Mouse (Mus musculus): ENCODE measurements at regions not wholly inside any gene's neighbourhood (a gene's known extent, or its start where the extent isn't known, plus 50 kb on each side); places are given as distances from the start of the nearest gene placed in this dataset.
"Not testable (repeated sequence)": the region's sequence is repeated elsewhere in the genome, so short reads cannot be mapped to it uniquely, and the experiment has no call there.

DNA sequence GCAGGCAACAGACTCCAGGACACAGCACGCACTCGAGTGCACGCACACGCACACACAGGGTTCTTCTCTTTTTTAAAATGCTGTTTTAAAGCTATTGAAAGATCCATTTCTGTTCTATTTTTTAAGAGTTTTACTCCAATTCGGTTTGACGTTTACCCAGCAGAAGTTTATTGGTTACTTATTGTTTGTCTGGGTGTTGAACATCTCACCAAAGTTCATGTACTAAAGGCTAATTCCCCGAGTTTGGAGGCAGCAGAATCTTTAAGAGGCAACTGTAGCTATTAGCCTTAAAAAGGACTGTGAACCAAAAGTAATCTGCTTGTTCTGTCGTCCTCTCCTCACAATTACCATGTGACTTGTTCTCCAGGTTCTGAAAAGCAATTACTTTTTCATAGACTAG is 263.0 kb upstream of the Nfia start:
- no peak for DNase-seq (ENCODE audit: low spot score in 2 of 2)

DNA sequence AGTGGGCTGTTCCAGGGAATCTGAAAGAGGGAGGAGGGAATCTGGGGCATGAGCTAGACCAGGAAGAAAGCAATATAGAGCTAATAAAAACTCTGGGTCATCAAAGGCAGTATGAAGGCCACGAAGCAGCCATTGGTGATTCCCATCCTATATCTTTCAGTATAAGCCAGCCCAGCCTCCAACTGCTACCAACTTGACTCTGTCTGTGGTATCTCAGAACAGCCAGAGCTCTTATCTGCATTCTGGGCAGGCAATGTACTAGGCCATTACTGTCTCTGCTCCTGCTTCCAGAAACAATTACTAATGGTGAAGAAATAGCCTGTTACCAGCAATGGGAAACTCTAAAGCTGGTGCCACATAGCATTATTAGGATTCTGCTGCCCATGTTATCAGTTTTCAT is 266.8 kb upstream of the Nfia start:
- DNase-seq (ENCODE audit: low spot score in 2 of 2) = no peak

DNA sequence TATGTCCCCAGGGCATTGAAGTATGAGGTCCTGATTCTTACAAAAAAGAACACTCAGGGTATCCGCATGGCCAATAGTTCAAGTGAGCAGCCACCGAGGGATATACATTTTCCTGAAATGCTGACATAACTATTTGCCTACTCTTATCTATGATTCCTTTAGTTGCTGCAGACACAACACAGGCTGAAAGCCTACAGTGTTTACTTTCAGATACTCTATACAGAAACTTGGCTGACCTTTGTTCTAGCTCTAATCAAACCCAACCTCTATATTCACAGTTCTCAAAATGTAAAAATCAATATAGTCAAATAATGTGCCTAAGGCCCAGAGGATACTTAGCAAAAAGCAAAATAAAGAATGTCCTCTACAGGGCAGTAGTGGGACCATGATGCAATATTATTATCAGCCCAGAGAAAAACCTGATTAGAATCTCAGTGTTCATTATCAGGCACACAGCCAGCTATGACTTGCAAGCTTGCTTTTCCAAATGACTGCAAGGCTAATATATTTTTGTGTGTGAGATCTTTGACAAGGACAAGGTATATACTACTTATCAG is 281.2 kb upstream of the Nfia start:
- DNase-seq (ENCODE audit: low spot score in 2 of 2) = no peak

DNA sequence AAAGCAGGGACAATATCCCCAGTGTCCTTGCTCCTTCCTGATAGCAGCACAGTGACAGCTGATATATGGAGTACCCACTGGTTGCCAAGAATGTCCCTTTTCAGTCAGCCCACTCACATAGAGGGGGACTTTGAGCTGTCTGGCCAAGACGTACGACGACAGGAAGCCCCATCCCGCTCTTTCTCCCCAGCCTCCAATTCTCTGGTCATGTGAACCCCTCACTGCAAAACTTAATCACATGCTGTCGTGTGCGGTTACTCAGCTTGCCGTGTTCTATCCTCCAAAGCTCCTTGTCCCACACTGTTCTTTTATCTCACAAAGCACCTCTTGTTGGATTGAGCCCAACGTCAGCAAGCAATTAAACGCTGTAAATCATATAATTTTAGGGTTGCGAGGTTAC is 286.2 kb upstream of the Nfia start:
- no peak for DNase-seq (ENCODE audit: low spot score in 2 of 2)

DNA sequence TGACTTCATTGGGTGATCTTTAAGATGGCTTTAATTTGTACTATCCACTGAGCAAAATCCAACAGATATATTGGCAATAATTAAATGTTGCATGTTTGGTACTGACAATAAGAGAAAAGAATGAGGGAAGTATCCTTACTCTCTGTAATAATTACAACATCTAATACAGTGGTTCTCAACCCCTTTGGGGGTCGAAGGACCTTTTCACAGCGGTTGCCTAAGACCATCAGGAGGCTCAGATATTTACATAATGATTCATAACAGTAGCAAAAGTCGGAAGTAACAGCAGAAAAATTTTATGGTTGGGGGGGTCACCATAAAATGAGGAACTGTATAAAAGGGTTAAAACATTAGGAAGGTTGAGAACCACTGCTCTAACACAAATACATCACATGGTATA is 287.3 kb upstream of the Nfia start:
- DNase-seq (ENCODE audit: low spot score in 2 of 2) = no peak

DNA sequence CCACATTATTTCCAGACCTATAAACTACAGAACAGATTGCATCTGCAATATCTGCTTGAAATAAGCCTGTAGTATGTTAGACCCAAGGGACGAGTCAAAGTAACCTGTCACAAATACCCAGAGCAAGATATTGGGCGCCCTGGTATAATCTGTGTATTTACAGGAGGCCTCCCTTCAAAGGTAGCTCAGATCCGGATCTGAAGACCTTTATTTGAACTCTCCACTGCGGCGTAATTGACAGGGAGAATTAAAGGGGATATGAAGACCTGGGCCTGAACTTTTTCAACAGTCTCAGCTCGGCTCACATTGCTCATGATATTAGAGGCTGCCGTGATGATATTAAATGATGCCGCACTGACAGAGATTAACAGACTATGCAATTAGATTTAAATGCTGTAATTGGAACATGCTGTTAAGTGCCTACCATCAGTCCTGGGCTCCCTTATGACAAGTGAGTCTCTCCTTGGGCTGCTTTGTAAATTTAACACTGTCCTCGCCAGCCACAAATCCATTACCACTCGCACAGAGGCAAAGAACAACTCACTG is 289.8 kb upstream of the Nfia start:
- no peak for DNase-seq (ENCODE audit: low spot score in 2 of 2)

DNA sequence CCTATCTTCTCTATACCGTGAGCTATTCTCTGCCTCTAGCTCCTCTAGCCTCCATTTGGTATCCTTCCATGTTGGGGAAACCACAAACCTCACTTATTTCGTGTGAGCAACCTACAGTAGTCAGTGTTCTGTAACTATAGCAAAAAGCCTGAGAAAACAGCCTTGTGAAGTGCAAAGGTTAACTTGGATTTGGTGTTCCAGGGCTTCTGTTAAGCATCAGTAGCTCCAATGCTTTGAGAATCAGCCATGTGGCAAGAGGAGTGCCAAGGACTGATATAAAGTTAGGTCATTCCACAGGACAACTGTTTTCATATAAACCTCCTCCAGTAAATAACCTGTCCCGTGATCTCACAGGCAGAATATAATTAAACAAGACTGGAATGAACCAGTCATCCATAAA is 290.7 kb upstream of the Nfia start:
- DNase-seq (ENCODE audit: low spot score in 2 of 2) = no peak

DNA sequence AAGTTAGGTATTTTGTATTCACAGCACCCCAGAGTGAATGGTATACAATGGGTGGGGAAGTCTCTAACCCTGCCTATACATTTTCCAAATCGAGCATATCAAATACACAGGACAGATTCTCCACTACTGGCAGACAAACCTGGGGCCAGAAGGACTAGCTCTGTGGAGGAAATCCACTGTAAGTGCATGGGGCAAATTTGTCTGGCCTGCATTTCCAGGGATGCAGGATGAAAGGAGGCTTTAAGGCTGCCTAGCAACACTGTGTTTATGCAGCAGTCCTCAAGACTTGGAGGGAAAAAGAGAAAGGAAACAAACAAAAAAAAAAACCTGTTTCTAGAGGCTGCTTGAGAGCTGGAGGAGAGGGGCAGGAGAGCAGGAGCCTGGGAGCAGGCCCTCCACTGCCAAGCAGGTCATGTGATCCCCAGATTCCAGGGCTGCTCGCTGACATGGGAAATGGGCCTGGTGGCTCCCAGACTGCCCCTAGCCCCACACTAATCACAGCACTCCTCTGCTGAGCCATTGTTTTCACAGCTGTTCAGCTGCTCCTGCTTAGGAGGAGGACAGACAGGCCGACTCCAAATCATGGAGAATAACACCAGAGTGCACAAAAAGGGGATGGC is 293.7 kb upstream of the Gm10192 start:
- peak; percentile 57 to 87 for DNase-seq (ENCODE audit: low spot score in 2 of 2)

DNA sequence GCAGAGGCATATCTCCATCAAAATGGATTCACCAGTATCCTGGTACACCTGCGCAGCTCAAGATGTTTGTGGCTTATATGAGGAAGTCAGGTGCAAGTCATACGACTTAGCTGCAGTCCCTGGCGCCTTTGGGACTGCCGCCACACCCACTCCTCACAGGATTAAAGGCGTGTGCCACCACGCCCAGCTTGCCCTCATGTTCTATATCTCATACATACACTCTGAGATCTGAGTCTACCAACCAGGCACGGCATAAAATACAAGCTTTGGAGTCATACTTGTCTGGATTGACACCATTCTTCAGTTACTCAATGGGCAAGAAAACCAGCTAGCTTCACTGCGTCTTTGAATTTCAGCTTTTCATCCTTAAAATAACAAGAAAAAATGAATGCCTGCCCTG is 290.5 kb upstream of the Gm10192 start:
- not testable (repeated sequence) for DNase-seq (ENCODE audit: low spot score in 2 of 2)

DNA sequence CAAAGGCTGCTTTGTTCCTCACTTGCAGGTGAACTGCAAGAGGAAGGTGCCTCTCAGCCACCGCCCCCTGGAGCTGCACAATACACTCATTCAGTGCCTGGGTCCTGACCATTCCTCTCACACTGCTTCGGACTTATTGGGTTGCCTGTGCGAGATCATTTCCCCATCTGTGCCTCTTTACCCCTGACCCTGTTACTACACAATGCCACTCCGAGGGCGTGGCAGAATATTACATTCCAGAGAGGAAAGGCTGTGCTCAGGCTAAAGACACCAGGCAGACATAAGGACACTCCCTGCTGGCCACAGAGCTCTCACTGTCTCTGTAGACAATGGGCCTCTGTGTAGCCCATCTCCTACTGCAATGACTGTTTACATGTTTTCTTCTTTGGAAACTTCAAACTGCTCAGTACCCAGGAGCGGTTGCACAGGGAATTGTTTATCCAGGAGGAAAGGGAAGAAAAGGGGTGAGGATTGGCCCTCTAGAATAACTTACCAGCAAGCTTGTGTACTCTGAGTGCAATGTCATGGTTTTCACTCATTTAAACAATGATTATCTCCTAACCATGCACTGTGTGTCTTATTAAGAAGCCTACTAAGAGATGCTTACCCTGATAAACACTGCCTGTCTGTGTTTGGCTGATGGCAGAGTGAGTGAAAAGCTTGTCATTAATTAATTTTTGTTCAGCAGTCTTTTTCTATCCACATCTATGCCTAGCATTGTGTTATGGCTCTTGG is 283.1 kb upstream of the Gm10192 start:
- DNase-seq (ENCODE audit: low spot score in 2 of 2) = peak in 1 of 2 experiments; percentile 1

DNA sequence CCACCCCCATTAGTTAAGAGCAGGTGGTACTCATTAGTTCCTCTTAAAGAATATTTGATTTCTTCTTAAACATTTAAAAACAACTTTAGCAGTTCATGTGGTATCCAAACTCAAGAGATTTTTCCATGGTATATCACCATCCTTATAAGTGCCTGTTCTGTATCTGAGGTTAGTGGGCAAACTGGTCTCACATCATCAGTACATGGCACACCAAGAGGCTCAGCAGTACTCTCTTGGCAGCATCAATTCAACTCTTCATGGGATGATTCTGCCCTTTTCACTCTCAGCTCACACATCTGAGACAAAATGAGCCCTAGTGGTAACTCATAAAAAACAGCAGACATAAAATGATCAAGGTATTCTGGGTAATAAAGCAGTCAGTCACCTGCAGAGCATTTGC is 282.6 kb upstream of the Gm10192 start:
- no peak for DNase-seq (ENCODE audit: low spot score in 2 of 2)

DNA sequence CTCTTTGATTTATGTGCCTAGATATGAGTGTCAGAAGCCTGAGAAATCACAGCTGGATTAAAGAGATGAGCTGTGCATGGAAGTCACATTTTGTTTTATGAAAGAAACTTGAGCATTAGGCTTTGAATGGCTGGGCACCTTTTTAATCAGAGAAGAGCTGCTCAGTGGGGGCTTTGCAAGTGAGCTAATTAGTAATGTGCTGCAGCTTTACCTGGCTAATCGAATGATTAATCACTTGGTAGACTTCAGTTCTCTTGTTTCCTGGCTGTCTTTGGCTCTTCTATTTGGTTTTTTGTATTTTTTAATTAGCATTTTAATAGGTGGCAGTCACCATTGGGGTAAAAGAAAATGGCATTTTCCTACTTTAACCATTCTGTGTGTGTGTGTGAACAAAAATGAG is 278.2 kb upstream of the Gm10192 start:
- DNase-seq (ENCODE audit: low spot score in 2 of 2) = no peak

DNA sequence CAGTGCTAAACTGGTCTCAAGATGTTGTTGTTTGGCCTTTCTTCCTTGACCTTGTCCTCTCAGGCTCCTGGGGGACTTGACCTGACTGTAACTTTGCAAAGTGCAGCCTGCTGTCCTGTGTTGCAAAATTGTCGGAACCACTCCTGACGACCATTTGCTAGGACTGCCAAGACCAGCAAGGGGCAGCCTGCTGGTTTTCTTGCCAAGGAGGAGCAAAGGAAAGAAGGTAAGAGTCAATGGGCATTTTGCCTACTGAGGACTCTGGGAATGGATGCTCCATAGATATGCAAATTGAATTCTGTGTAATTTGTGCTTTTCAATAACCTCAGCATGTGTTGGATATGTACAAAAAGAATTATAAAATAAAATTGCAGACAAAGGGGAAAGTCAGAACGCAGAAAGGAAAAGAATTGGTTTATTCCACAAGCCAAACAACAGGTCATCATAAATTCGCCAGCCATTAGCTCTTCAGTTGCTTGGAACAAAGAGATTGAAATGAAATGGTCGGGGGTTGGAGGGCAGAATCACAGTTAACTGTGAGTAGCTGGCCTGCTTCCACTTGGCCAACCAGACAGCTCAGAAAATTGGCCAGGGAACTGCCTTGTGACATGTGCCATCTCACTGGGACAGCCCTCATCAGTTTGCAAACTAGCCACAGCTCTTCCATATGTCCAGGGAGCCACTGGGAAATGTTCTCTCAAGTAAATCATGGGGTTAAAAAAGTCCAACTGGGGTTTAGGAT is 256.5 kb upstream of the Gm10192 start:
- peak in 1 of 2 experiments; percentile 6 for DNase-seq (ENCODE audit: low spot score in 2 of 2)

DNA sequence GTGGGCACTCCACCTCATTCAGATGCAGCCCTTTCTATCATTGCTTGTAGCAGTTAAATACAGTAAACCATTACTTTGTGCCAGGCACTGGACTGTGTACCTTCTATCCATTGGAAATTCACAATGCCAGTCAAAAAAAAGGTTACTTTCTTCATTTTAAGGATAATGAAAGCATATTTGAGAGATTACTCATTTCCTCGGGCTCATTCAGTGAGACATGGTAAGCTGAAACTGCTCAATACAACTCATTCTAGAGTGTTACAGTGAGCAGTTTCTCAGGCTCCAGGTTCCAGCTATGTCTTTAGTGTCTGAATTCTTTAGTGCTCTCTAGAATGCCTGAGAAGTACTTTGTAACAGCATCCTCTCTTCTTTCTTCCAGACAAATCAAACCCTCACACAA is 249.7 kb upstream of the Gm10192 start:
- no peak for DNase-seq (ENCODE audit: low spot score in 2 of 2)

DNA sequence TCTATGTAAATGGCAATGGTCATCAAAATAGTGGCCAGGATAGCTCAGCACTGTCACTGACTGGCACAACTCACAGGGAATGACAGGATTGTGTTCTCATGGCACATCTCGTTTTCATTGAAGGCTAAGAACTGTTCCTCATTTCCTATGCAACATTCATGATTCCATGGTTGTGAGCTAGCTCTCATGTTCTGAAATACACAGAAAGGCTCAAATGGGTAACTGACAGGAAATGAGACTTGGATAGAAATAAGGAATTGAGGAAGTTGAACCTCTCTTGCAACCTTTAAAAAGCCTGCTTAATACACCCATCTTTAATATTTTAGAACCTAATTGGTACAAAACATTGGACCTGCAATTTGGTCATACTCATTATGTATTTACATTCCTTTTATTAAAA is 249.1 kb upstream of the Gm10192 start:
- no peak for DNase-seq (ENCODE audit: low spot score in 2 of 2)

DNA sequence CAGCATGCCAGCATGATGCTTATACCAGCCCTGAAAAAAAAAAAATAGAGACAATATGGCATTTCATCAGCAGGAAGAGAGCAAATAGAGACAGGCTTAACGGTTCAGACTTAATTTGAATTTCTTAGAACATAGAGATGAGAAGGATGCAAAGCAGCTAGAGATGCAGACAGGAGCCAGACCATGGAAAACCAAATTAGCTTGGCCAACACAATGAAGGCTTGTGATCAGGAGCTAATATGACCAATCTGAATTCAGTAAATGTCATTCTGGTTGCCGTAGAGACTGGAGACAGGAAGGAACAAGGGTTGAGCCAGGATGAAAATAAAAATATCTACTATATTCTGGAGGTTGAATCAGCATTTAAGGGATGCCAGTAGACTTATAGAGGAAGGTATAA is 248.3 kb upstream of the Gm10192 start:
- no peak for DNase-seq (ENCODE audit: low spot score in 2 of 2)

DNA sequence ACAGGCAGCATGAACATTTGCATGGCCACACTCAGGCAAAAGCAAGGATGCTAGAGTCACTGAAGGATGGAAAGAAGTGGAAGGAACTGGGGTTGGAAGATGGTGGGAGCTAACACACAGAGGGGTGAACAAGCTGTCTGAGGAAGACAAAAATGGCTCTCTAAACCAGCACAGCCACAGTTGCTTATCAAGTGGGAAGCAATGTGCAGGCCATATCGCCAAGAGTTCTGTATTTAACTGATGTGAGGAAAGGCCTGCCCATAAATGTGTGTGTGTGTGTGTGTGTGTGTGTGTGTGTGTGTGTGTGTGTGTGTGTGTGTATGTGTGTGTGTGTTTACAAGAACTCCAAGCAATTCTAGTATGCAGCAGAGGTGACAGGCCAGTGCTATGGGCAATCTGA is 236.9 kb upstream of the Gm10192 start:
- no peak for DNase-seq (ENCODE audit: low spot score in 2 of 2)

DNA sequence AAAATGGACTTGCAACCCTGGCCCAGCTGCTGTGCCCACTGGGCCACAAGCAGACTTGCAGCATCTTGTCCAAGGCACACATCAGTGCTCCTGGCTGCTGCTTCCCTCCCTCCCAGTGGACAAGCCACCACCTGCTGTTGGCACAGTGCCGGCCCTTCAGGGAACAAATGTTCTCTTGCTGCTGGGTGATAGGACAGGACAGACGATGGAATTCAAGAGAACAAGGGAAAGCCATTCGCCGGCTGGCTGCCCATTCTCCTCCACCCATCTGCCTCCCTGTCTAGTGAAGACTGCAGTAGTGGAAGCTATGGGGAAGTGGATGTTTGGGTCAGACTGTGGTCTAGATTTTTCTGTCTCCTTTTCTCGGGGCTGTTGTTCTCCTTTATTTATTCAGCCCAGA is 235.7 kb upstream of the Gm10192 start:
- peak; percentile 30 to 53 for DNase-seq (ENCODE audit: low spot score in 2 of 2)

DNA sequence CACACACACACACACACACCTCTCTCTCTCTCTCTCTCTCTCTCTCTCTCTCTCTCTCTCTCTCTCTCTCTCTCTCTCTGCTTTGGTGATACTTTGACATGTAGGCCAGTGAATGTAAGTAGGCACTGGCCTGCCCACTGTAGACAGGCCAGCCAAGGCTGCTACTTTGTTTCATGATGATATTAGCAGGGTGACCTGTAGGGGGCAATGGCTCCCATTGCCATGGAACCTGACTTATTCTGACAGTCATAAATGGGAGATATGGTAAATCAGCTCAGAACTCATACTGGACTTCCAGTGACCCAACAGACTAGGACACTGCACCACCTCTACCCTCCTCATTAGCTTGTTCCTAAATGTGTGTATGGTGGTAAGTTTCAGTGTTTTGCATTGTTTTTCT is 235.0 kb upstream of the Gm10192 start:
- DNase-seq (ENCODE audit: low spot score in 2 of 2) = no peak

DNA sequence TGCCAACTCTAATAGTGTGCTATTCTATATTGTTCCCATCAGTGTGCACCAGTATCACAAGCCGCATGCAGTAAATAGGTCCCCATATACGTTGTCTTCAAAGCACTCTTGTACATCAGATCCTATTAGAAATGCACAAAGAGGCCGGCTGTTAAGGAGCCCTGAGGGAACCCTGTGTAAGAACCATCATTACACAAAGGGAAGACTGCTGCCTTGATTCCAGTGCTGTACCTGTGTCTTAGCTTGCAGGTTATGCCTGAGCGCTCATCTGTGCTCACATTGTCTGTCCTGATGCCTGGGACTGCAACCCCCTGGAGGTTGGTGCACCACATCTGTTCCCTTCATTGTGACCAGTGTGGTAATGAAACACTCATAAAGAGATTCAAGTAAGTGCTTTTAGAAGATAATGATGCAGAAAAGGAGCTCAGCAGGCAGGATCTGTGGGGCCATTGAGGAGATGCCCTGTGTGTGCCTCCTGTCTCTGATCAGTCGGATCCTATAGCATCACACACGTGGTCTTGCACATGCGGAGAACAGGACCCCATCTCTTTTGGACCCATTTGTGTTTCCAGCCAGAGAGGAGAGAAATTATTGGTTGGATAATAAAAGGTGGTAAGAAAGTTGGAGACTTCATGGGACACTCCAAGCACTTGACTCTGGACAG is 225.8 kb upstream of the Gm10192 start:
- DNase-seq (ENCODE audit: low spot score in 2 of 2) = no peak

DNA sequence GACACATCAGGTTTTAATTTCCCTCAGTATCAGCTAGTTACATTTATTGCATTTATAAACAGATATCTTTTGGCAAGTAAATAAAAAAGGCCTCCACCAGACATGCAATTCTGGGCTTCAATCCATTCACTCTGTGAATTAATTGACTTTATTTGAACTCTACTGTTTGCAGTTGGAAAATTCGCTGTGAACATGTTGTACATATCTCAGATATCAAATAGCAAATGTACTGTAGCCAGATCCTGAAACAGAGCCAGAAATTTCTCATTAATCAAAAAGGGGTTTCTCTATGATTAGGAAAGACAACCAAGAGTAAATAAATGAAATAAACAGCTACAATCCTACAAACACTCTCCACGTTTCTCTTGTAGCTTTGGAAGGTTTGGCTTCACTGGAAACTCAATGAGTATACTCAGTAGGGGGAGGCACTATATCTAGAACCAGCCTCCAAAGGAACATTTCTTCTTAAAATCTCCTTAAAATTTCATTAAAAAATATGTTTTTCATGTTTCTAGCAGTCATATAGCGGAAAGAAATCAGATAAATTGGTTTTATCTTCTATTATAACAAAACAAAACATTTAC is 211.8 kb upstream of the Gm10192 start:
- DNase-seq (ENCODE audit: low spot score in 2 of 2) = no peak

DNA sequence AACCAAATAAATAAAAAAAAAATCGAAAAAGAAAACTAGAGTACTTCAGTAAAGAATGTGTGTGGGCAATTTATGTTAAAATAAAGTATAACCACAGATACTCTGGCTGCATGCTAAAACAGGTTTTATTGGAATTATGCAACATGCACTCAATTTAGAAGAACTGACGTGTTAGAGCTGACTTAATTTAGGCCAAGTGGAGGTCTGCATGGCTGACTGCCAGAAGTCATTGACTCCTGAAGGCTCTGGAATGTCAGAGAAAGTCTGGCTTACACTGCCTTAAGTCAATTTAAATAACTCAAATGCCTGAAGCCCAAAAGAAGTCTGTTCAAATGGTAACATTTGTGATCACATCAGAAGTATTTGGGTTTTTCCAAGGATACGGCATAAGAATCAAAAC is 198.1 kb upstream of the Gm10192 start:
- no peak for DNase-seq (ENCODE audit: low spot score in 2 of 2)

Data from heart, adult 9 months (tissue).